Mouse (Mus musculus) natural killer cell, adult 2 months (primary cell): ENCODE data around the gene Mettl7a1.
"Not testable (repeated sequence)": the region's sequence is repeated elsewhere in the genome, so short reads cannot be mapped to it uniquely, and the experiment has no call there.

Source experiments
- DNase-seq, 2 experiments: peaks; one replicate each; pipeline ENCODE4 v3.0.0; 2022; ENCODE audit warnings: low spot score in 2 of 2

The Mettl7a1 gene

DNA sequence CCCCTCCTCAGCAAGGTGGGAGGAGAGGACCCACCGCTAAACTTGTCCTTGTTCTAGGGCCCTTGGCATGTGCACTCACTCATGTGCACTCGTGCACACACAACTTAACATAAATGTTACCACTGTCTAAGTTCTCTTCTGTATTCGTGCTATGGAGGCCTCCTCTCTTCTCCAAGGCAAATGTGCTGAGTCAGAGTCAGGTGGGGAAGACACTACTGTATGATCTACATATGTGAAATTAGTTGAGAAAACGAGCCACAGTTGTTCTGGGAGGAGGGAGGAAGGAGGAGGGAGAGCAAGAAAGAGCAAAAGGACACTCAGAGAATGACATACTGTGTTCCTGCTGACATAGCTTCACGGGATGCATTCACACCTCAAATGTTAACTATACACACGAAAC, 3.4 kb upstream of the Mettl7a1 start:
- DNase-seq = no peak

DNA sequence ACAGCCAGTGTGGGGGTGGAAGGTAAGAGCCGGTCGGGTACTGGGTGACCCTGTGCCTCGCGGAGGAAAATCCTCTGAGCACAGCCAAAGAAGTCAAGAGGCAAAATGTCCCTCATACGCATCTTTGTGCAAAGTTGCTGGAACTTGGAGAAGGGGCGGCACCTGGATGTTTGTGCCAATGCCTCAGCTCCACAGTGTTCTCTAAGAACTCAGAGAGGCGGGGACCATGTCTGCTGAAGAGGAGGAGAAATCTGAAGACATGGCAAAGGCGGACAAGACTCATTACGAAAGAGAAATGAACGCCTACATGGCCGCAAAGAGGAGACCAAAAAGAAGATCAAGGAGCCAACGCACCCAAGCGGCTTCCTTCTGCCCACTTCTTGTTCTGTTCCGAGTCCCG, 2.4 kb upstream of the Mettl7a1 start:
- no peak for DNase-seq

DNA sequence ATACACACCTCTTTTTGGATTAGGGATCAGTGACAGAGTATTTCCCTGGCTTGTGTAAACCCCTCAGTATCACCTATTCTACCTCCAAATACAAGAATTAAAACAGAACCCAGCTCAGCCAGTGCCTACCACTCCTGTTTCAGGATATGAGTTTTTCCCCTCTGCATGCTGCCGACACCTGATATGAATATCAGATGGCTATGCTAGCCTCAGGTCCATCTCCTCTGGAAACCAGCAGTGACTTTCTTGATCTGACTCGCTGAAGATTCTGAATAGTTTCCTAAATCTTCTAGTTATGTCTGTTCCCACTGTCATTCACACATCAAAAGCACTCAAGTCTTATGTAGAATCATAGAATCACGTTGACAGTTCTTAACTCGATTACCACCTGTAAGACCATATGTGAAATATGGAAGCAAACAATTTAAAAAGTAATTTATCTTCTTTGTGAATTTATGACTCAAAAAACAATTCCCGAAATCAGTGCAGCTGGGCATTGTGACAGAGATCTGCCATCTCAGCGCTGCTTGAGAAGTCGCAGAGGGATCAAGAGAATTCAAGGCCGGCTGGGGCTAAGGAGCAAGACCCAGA, 417 bp upstream of the Mettl7a1 start:
- no peak for DNase-seq

DNA sequence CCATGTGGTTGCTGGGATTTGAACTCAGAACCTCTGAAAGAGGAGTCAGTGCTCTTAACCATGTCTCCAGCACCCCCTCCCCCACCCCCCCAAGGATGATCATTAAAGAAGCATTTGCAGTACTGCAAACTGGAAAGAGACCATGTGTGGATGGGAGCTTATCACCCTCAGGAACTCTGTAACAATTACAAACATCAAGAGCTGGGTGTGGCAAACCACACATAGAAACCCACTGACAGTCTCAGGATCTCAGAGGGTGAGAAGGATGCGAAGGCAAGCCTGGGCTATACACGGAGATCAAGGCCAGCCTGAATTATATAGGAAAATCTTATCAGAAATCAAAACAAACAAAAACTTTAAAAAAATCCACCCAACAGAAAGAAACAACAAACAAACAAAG, 2.3 kb downstream of the Mettl7a1 start:
- no peak for DNase-seq

DNA sequence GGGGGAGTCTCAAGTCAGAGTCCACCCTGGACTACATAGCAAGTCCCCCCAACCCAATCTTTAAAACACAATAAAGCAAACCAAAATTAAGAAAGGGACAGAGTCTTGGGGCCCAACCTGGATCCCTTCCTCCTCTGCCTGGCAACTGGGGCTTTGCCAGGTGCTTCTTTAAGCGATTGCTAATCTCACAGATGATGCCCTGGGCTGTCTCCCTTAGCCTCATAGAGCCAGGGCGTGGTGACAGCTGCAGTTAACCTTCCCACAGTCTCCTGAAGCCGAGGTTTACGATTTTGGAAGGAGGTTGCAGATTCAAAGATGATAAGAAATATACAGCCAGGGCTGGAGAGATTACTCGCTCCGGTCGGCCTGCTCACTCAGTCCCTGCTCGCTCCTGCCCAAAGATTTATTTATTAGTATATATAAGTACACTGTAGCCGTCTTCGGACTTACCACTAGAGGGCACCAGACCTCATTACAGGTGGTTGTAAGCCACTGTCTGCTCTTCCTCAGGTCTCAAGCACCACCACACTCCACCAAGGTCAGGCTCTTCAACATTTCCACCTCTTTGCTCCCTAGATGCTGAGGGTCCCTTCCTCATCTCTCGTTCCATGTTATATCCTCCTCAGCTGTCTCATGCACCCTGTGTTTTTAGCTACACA, 3.6 kb downstream of the Mettl7a1 start:
- DNase-seq = peak; percentile 38 to 43

DNA sequence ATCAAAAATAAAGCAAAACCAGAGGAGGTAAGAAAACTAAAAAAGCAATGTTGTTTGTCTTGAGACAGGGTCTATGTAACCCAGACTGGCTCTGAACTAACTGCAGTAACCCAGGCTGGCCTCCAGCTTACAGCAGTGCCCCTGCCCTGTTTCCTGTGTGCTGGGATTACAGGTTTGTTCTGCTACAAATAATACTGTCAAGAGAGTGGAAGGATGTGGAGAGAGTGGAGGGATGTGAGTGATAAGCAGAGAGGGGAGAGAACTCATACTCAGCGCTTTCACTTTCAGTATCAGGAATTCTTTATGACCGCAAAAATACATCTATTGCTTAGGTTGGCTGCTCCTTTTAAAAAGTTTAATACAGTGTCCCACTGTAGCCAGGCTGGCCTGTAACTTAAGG, 8.4 kb downstream of the Mettl7a1 start:
- DNase-seq = no peak

DNA sequence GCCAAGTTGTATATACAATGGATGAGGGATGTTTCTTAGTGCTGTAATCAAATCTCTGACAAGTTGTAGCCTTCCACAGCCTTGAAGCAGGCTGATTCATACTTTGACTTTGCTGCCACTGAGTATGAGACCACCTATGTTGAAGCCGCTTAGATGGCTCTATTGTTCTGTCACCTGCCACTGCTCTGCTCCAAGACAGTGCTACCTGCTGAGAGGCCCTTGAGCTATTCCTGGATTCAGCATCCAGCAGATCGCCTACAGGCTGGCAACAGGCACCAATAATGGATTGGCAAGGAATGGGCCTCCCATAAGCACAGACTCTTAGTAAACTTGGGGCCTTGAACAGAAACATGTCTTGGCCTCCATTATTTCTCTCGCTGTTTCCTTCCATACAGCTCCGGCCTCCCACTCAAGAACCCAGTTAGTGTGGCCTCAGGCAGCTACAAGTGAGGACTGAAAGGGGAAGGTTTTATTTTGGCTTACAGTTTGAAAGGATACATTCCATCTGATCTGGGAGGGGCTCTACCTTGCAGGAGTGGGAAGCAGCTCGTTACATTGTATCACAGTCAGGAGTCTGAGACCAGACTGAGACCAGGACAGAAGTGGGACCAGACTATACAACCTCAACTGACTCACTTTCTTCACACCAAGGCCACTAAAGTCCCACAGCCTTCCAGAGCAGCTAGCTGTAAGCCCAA, 10.7 kb downstream of the Mettl7a1 start:
- no peak for DNase-seq

DNA sequence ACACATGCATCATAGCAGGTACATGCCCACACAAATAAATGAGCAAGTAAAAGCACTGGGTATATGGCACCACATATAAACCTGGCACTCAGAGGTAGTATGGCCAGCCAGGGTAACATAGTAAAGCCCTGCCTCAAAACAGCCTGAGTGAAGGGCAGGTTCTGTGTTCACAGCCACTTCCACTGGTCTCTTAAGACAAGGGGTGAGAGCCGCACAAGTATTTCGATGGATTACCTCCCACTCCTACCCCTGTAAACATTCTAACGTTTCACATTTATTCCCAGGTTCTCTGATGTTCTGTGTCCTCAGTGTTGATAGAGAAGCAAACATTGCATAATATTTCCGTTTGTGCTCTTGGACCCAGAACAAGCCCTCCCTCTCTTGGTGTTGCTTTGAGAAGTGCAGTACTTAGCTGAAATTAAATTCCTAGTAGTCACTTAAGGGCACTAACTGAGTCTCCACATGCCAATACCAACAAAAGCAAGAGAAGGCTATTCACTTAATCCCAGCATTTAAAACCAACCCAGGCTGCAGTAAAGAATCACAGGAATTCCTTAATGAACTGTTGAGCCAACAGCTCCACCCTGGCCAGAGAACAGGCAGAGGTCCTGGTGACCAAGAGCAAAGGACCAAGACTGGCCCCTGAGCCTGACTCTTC, 14.2 kb downstream of the Mettl7a1 start:
- not testable (repeated sequence) for DNase-seq

DNA sequence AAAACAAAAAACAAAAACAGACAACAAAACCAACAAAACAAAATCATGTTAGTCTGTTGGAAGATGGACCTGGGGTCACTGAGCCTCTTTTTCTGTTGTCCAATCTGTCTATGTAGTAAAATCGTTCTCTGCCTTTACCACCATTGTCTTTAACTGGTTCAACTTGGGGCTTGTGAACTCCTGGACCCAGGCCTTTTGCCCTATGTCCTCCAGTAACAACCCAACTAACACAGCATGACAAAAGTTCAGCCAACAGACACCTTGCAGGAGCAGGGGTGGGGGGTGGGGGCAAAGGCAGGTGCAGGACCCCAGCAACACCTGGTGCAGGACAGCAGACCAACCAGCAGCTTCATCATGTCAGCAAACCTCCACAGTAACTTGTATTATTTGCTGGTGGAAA, 15.9 kb downstream of the Mettl7a1 start:
- DNase-seq = no peak

DNA sequence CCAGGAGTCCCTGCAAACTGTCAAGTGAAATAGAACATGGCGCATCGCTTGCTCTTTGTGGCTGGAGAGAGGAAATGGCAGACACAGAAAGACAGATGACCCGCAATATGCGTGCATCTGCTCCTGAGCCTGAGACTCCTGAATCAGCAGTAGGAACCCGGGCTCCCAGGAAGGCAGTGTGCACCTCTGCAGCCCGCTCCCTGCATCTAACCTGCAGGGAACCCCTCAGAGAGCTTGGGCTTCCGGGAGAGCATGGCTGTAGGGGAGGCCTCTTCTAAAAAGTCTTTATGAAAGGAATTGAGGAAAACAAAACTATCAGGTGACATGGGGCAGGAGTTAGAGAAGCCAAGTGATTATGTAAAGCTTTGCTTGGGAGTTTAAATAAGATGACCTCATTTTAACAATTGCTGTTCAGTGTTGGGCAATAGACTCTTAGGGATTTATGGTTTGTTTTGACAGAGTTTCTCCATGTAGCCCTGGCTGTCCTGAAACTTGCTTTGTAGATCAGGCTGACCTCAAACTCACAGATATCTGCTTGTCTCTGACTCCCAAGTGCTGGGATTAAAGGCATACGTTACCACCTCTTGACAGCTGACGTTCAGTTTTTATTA, 16.5 kb downstream of the Mettl7a1 start:
- no peak for DNase-seq

DNA sequence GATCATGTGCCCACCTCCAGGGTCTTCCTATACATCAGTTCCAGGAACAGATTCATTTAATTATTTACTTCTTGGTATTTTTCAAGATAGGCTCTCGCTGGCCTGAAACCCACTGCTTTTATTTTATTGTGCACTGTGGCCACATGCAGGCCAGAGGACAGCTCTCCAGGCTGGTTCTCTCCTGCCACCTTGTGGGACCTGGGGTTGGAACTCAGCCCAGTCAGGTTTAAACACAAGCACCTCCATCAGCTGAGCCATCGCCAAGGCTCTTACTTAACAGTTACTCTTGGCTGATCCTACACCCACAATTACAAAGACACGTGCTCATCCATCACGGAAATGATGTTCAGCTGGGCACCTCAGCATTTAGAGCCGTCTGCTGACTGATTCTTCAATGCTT, 17.2 kb downstream of the Mettl7a1 start:
- DNase-seq = no peak

DNA sequence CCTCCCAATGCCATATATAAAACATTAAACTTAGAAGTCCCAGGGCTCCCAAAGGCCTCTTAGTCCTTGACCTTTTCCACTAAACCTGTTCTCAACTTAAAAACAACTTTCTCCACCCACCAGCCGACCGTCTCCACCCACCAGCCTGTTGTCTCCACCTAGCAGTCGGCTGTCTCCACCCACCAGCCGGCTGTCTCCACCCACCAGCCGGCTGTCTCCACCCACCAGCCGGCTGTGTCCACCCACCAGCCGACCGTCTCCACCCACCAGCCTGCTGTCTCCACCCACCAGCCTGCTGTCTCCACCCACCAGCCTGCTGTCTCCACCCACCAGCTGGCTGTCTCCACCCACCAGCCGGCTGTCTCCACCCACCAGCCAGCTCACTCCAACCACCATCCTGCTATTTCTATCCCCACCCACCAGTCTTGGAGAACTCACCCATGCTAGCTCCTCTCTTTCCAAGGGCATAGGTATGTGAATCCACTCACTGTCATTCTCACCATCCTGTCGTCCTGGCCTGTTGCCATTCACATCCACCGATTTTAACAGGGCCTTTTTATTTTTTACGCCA, 20.2 kb downstream of the Mettl7a1 start:
- DNase-seq = no peak

DNA sequence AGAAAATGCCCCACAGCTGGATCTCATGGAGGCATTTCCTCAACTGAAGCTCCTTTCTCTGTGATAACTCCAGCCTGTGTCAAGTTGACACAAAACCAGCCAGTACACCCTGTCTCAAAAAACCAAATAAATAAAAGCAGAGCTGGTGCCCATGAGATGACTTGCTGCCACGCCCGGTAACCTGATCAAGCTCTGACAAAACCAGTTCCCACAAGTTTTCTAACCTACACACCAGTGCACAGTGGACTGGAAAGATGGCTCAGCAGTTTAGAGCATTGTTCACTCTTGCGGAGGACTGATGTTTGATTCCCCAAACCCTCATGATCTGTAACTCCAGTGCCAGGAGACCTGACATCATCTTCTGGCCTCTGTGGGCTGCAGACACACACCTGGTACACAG, 21.3 kb downstream of the Mettl7a1 start:
- DNase-seq = no peak

DNA sequence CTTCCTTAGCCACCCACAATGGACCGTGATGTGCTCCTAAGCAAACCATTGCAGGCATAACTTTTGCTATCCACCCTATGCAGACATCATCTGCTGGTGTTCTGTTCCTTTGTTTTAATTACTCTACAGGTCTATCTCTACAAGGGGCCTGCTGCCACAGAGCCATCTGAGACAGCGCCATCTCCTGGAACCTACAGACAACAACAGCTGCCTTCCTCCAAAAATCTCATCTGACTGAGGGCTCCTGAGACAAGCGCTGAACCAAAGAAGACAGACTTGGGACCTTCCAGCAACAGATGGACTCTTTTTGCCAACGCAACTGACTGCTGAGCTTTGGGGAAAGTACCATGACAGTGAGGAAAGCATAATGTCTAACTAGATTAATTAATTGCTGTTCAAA, 24.1 kb downstream of the Mettl7a1 start:
- DNase-seq = not testable (repeated sequence)

DNA sequence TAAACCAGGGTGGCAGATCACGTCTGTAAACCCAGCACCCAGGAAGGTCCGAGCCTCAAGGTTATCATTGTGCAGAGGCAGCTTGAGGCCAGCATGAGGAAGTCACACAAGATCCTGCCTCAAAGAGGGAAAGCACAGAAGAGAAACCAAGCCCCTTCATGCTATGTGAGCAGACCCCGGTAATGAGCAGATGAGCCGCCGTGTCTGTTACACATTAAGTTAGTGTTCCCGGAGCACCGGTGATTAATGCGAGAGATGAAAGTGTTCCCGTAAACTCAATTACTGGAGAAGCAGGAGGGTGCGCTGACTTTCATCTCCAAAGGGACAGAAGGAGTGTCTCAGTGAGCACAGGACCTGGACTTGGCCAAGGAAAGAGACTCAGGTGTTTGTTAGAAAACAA, 25.4 kb downstream of the Mettl7a1 start:
- DNase-seq = not testable (repeated sequence)

DNA sequence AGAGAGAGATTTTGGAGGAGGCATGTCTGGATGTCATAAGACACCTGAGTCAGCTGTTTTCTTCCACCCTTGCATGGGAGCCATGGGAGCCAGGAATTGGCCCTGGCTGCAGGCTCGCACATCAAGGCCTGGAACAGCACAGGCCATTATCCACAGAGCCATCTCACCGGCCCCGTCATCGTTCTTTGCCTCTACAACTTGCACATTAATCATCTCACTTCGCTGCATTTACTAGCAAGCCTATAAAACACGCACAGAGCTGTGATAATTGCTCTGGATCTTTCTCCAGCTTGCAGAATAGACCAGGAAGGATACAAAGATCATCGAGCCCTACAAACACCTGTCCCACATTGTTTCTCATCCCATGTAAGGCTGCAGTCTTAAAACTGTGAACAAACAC, 26.8 kb downstream of the Mettl7a1 start:
- DNase-seq = no peak

DNA sequence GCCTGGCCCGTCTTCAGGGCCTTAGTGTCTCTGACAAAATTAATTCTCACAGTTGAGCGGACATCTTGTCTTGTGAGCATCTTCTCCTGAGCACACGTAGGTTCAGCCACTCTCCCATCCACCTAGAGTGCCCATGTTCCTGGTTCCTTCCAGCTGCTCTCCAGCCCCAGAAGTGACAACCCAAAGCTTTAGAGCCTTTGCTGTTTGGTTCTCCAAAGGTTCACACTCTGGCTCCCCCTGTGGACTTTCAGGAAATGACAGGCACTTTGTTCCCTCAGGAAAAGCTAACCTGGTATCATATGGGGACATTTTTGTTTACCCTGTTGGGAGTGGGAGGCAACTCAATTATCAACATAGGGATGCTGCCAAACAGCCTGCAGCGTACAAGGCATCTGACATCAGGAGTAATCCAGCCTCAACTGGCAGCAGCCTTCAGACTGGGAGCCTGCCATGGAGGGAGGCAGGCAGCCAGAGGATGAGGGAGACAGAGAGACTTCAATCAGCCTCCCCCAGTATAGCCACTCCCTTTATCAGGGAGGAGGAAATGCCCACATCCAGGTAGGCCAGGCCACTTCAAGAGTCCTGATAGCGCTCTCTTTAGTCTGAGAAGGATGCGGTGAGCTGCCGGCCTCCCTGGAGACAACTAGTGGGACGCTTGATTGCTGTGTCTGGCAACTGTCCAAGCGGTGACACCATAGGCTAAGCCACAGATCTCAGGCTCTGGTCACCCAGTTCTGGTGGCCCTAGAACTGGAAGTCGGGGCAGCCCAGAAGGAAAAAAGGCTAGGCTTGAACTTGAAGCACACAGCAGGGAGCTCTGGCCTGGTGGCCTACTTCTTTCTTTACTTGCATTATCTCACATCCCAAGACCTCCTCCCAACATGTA, 28.4 kb downstream of the Mettl7a1 start:
- not testable (repeated sequence) for DNase-seq

DNA sequence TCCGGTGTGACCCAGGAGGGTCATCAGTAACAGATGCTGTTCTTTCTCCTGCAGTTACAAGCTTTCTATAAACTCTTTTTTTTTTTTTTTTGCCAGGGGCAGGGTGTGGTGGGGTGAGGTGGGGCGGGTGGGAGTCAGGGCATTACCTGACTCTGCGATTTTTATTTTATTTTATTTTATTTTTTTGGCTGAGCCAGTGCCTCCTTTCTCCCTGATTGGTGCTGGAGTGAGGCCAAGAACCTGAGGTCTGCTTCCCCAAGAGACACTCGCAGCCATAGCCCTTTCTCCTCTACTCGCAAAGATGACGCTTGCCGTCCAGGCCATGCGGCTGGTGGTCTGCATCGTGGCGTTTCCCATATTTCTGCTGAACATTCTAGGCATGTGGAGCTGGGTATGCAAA, 30.7 kb downstream of the Mettl7a1 start, which contains the start of gene Mettl7a3:
Gene Mettl7a3 (plus strand): TSS at position 301 of the 400 bp plus-strand sequence.
- no peak for DNase-seq

DNA sequence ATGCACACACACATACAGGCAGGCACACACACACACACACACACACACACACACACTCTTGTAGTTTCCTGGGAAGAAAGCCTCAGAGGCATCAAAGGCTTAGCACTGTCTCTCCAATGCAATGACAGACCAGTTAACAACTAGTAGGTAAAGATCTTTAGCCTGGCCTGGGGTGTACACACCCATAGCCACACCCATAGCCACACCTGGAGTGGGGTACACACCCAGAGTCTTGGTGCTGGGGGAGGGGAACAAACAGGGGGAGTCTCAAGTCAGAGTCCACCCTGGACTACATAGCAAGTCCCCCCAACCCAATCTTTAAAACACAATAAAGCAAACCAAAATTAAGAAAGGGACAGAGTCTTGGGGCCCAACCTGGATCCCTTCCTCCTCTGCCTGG, 33.4 kb downstream of the Mettl7a1 start:
- not testable (repeated sequence) for DNase-seq

DNA sequence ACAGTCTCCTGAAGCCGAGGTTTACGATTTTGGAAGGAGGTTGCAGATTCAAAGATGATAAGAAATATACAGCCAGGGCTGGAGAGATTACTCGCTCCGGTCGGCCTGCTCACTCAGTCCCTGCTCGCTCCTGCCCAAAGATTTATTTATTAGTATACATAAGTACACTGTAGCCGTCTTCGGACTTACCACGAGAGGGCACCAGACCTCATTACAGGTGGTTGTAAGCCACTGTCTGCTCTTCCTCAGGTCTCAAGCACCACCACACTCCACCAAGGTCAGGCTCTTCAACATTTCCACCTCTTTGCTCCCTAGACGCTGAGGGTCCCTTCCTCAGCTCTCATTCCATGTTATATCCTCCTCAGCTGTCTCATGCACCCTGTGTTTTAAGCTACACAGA, 33.9 kb downstream of the Mettl7a1 start:
- peak; percentile 37 to 64 for DNase-seq
